Mouse (Mus musculus) frontal cortex, postnatal 10 days (tissue): Measurements from ENCODE around the gene Snap23.
"Not testable (repeated sequence)": the region's sequence is repeated elsewhere in the genome, so short reads cannot be mapped to it uniquely, and the experiment has no call there.

Experiments
- DNase-seq, 2 experiments: peaks; one replicate each; pipeline ENCODE4 v3.0.0; 2022; ENCODE audit warnings: low spot score in 2 of 2, mixed read lengths in 1 of 2

Gene Snap23

DNA sequence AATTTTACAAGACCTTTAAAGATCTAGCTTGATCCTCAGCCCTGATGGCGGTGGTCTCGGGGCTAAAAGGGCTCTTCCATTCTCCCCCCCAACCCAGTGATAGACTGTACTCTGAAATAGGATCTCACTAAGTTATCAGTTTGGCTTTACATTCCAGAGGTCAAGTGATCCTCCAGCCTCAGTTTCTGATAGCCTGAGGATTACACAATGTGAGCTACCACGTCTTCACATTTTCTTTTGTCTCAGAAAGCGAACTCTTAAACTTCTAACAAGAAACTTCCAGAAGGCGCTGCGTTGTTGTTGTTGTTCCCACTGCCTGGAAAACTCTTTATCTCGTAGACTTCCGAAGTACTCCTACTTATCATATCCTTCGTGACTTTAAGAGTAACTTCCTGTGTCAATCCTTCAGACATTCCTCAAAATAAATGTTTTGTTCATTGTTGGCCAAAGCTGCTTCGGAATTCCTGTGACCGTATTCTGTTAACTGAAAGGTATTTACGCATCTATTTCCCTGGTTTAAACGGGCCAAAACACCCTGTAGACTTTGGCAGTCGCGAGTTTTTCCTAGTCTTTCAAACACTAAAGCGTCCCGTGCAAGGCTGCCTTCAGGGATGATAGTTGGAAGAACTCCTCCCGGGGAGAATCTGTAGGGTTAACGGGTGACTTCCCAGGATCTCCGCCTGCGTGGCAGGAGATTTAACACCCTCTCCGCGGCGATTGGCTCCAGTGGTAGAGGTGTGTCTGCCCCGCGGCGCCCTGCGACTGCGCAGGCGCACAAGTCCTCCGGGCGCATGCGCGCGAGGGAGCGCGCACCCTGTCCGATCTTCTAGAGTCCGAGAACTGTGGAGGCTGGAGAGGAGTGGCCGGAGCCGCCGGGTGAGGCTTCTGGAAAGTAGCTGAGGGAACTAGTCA lies at the start of gene Snap23:
Snap23 (plus strand) TSS at position 786 of the 912 bp plus-strand sequence.
- DNase-seq = peak; percentile 91 to 93

DNA sequence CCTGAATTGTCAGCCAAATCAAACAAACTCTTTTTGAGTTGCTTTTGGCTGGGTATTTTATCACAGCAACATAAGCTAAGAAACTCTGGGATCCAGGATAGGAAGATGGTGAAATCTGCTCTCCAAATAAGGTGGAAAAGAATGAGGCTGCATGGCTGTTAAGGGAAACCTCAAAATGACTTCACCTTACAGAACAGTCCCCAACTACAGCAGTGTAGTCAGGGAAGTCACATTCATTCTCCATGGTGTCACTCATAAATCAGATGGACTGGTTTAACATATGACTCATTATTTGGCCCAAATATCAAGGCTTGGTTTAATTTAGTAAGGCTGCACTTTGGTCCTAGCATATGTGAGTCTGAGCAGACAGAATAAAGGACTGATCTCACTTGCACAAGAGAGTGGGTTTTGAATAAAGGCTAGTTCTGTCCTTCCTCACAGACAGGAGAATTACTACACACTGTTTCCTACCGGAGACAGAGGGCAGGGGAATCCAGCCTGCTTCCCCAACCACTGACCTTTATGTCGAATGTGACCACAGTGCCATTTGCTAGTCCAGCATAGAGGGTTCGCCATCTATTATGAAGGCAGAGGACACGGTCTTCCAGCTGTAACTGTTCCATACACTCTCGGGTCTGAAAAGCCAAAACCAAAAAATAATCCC lies 48.8 kb upstream of the Snap23 start:
- DNase-seq = no peak

DNA sequence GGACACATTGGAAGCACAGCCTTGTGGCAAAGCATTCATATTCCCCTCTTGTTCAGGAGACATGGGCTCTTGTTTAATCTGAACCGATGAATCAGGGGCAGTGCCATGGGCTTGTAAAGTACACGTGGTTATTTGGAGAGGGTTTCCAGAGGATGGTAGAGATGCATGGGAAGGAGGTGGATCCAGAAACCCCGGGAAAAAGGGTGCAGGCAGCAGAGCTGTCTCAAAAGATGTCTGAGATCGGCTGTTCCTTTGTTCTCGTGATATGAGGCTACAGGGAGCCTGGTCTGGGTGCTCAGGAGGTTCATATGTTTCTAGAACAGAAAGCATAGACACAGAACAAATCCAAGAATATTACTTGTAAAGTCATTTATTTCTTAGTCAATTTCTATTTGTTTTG lies 40.7 kb upstream of the Snap23 start:
- no peak for DNase-seq

DNA sequence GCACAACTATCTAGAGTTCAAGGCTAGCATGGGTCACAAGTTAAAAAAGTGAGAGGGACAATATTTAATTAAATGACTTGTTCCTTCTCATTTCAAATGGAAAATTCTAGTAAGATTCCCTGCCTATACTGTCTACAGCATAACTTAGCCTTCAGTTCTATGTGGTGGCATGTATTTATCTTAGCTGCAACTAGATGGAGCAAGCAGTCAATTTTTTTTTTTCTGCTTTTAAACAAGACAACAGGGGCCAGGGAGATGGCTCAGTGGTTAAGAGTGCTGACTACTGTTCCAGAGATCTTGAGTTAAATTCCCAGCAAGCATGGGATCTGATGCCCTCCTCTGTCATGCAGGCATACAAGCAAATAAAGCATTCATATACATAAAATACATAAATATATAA lies 37.9 kb upstream of the Snap23 start:
- no peak for DNase-seq

DNA sequence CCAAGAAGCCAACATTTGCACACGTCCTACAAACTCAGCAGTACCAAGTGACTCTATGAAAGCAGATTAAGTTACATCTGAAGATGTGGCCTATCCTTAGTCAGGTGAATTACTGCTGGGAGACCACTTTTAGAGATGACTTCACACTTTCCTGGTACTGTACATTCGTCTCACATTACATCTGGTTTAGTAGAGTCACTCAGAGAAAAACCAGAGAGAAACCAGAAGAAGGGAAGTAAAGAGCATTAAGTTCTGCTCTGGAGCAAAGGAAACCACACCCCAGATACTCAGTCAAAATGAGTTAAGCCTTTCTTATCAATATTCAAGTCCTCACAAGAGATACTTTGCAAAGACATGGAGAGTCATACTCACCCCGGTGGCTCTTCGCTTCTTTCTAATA lies 36.2 kb upstream of the Snap23 start:
- DNase-seq = no peak

DNA sequence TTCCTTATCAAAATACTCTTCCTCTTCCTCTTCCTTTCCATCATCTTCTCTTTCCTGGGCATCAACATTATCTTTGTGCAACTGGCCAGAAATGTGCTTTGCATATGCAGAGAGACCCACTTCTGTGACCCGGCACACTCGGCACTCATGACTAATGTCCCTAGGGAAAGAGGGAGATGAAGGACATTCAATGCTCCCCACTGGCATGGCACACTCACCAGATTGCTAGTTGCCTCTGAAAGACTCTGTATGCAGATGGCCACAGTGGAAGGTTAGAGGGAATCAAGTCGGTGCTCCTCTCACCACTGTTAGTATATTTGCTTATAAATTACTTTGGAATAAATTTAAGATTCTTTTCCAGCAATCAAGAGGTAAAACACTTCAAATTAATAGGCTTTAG lies 28.1 kb upstream of the Snap23 start:
- no peak for DNase-seq

DNA sequence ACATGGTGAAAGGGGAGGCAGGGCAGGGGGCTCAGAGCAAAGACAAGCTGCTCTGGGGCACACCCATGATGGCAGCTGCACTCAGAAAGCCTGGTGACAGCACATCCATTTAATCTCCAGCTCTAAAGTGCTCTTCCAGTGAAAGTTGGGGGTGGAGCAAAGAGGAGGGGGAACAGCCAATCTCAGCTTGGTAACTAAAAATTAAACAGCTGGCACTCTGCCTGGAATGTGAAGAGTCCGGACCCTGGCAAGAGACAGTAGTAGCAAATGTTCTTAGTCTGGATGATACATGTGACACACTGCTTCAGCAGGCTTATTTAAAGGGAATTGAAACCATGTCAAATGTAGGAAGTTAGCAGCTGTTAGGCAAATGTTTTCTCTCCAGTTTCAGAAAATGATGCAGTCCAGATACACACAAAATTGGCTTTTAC lies 27.7 kb upstream of the Snap23 start:
- DNase-seq = peak; percentile 55 to 79

DNA sequence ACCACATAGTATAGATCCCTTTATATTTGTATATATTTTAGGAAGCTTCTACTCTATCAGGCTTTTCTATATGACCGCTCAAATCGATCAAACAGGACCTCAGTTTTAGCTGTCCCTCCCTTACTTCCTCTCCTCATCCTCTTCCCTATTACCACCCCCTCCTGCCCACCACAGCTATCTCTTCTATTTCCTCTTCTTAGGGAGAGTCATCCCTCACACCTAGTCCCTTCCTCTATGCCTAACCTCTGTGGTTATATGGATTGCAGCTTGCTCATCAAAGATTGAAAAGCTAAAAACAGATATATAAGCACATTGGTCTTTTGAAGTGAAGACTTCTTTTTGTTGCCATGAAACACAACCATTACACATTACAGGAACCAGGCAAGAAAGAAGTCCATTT lies 22.7 kb upstream of the Snap23 start:
- DNase-seq = no peak

DNA sequence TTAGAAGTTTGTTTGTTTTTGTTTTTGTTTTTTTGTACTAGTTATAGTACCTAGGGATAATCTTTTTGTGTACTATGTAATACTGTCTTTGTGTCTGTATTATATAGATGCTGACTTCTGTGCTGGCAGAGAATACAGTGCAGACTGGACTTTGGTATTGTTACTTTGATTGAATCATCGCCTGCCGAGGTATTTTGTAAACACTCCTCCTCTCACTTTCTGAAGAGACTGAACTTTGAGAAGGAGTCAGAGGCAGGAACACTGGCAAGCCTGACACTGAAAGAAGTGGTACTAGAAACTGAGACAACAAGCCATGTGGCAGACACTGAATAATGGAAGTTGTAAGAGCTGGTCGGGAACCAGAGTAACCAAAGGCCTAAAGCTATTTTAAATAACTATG lies 10.6 kb upstream of the Snap23 start:
- no peak for DNase-seq

DNA sequence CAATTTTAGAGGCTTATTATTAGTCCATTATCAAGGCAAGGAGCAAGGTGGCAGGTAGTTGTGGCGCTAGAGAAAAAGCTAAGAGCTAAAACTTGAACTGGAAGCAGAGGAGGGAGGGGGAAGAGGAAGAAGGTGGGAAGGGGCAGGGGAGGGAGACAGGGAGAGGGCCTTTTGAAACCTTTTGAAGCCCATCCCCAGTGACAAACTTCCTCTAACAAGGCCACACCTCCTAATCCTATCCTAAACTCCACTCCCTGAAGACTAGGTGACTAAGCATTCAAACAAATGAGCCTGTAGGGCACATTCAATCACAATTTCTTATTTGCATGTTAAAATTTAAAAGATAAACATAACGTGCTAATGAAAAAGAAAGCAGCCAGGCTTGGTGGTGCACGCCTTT lies 8.7 kb upstream of the Snap23 start:
- no peak for DNase-seq

DNA sequence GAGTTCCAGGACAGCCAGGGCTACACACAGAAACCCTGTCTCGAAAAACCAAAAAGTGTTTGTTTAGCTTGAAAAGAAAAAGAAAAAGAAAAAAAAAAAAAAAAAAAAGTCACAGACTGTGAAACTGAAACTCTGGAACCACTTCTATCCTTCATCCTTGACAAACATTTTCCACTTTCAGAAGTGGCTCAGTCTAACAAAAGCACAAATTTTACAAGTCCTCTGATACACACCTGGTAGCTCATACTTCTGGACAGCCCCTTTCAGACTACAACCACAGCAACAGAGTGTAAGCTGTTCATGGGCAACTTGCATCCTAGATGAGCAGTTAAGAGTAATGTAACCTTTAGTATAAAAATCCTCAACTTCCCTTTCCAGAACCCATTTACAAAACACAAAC lies 5.9 kb upstream of the Snap23 start:
- no peak for DNase-seq

DNA sequence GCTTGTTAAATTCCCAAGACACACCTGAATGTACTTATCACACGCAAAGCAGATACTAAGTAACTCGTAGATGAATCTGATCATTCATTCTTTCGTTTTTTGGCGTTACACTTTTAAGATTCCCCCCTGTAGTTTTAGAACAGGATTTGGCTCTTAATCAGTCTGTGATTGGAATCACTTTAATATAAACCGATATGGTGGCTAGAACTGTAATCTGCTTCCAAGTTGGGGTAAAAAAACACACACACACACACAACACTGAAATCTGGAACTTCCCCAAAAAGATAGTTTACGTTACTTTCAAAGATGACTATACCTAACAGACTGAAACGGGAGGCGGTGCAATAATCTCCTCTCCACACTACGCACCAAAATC lies 4.6 kb upstream of the Snap23 start:
- no peak for DNase-seq

DNA sequence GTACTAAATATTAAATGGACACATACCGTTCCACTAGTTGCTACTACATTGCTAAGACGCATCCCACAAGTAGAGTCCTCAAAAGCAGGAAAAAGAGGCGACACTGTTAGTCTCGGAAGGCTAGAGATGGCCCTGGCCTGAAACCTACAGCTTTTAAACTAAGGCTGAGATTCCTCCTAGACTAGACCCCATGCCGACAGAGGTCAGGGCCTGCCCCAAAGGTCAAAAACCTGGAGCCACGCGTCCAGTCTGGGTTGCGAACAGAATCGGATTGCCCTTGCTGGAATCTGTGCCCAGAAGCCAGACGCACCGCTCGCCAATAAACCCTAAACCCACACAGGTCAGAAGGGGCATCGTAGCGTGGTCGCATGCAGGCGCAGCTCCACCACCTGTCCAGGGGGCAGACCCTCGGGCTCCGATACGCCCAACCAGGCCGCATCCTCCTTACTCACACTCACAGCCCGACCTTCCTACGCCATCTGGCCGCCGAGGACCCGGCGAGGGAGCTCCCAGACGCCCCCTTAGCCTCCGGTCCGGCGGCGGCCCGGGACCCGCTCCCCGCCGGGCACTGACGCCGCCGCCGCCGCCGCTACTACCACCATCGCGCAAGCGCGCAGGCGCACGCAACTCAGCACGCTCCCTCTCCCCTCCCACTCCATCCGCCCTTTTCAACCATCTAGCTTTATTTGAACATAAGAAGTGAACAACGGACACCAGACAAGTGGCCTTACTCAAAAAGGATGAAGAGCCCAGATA lies 4.1 kb upstream of the Snap23 start, which contains the start of gene Zfp106:
Zfp106 (minus strand) TSS at position 609 of the 756 bp plus-strand sequence.
- DNase-seq = peak; percentile 79 to 84

DNA sequence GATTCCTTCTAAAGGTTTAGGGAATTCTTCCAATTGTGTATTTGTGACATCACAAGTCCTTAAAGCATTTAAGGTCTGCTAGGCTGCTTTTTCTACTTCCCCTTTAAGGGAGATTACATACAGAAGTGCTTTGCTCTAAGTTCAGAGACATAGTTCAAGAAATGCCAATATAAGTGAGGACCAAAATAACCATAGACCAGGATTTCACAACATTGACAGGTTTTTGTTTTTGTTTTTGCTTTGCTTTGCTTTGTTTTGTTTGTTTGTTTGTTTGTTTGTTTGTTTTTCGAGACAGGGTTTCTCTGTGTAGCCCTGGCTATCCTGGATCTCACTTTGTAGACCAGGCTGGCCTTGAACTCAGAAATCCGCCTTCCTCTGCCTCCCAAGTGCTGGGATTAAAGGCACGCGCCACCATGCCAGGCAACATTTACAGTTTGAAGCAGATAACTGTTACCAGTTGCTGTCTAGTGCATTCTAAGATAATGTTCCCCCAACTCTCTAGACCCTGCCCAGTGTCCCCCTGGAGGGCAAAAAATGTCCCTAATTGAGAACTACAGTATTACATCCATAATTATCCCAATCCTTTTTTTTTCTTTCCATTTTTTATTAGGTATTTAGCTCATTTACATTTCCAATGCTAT lies 2.8 kb upstream of the Snap23 start:
- DNase-seq = not testable (repeated sequence)

DNA sequence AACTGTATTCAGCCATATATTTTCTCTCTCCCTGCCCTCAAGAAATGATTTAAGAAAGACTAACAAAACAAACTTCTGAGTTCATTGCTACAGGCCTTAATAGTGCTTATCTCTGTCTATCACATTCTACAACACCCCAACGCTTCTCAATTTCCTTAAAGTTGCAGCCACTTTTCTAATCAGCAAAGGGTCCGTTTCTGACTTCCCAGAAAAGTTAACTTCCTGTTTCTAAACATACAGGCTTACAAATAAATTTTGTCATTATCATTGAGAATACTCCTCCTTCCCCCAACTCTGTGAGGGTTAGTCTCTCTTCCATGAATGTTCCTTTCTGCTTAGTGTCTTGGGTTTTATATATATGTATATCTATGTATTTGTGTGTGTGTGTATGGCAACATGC lies 2.1 kb upstream of the Snap23 start:
- DNase-seq = no peak

DNA sequence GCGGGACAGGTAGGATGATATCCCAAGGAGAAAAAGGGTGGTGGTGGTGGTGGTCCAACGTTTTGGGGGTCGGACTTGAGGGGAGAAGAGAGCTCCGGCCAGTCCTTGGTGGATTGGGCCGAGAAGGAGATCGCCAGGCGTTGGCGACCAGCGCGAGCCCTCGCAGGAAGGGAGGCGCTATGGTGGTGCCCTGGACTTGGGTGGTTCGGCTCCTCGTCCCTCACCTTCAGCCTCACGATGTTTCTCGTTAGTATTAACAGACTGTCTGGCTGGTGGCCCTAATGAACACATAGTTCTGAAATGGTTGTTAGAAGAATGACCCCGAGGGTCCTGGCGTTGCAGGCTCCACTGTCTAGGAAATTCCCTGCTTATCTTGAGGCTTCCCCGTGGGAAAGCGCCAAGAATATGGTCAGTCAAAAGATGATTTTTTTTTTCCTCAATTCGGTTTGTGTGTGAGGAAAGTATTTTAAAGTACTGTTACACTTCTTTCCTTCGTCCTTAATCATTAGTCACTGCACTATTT lies 388 bp downstream of the Snap23 start:
- no peak for DNase-seq

DNA sequence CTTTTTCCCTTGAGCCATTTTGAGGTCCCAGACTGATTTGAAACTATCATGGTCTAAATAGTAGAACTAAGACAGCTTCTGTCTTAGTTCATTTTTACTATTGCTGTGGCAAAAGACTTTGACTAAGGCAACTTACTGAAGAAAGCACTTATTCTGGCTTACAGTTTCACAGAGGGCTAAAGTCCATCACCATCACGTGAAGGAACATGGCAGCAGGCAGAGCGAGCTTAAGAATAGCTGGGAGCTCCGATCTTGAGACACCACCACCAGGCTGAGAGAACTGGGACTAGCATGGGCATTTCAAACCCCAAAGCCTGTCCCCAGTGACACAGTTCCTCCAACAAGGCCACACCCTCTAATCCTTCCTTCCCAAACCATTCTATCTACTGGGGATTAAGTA lies 3.6 kb downstream of the Snap23 start:
- no peak for DNase-seq

DNA sequence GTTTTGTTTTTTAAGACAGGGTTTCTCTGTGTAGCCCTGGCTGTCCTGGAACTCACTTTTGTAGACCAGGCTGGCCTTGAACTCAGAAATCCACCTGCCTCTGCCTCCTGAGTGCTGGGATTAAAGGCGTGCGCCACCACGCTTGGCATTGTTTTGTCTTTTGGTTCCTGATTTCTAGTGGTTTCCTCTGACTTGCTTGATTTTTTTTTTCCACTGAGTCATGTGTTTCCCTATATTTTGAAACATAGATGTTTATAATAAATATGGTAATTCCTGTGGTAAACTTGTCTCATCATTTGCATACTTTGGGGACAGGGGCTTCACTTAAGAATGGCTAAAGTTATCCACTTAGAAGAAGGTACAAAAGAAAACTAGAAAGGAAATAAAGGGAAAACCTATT lies 4.7 kb downstream of the Snap23 start:
- not testable (repeated sequence) for DNase-seq

DNA sequence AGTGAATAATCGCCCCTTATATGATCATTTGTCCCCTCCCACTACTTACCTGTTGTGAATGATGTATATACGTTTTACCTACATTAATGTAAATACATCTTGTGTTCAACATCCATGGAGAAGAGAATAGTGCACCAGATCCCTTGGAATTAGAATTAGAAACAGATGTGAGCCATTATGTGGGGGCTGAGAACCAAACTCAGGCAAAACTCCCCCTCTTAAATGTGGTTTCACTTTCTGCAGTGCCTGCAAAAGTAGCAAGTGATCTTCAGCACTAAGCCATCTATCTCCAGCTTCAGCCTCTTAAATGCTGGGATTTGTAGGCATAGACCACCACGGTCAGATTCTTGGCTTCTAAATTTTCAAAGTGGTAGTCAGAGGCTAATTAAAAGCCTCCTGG lies 7.7 kb downstream of the Snap23 start:
- no peak for DNase-seq

DNA sequence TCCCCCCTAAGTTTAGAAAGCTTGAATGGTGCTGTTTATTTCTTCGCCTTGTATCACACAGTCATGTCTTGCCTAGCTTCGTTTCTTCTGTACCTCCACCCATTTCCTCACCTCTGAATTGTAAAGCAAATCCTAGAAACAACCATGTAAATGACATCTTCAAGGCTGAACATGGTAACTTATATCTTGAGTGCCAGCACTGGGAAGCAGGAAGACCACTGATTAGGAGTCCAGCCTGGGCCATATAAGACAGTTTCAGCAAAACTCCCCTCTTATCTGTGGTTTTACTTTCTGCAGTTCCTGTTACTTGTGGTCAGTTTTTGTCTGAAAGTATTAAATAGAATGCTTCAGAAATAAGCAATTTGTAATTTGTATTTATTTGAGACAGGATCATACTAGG lies 8.5 kb downstream of the Snap23 start:
- no peak for DNase-seq

DNA sequence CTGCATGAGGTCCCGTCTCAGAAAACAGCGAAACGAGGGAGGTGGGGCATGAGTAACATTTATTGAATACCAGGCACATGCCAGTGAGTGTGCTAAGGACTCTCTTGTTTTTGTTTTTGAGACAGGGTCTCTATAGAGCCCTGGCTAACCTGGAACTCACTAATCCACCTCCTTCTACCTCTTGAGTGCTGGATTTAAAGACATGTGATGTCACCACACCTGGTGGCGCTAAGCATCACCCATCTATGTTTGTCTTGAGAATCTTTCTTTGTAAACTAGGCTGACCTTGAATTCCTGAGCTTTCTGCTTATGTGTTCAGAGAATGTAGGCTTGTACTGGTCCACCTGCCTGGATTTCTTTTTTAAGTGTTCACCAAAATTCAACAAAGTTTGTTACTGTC lies 10.3 kb downstream of the Snap23 start:
- DNase-seq = no peak

DNA sequence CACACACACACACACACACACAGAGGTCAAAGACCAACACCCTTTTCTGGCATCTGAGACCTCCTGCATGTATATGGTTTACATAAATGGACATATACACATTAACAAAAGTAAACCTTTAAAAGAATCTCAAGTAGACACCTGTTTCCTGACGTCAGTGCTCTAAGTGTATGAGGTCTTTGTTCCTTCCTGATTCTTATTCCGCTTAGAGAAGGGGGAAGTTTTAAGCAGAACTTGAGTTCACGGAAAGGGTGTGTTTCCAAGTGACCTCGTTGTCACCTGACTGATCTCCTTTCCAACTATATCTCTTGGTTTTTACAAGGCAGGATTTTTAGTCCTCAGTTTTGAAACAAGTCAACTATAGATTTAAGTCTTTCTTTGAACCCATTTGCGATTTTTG lies 10.8 kb downstream of the Snap23 start:
- no peak for DNase-seq
